Mouse (Mus musculus) MEL (cell line): ENCODE data around the gene Naga. TPM values are rescaled to one million over a fixed set of nuclear protein-coding genes. Genes with fewer than 3 reads are reported as not detected.

Source experiments
- DNase-seq: peaks from one replicate; pipeline ENCODE4 v3.0.0; 2011; ENCODE audit warnings: low read depth, low spot score
- H3K27ac ChIP-seq: 2 replicates; pipeline ENCODE4 v1.5.1; 2012; ENCODE audit warnings: low read depth, mild to moderate bottlenecking, control low read depth, low read length, moderate library complexity; ENCODE audit not compliant: control insufficient read depth
- H3K27me3 ChIP-seq, 2 experiments: fragments of 150-350 bp in 1 of 2; sonication (generic) in 1 of 2; 2 replicates each; pipeline ENCODE4 v1.6.1; 2012; ENCODE audit warnings: low read length in 2 of 2, mild to moderate bottlenecking in 2 of 2, improper control_type of control experiment in 1 of 2, moderate library complexity in 1 of 2; ENCODE audit not compliant: insufficient read depth in 2 of 2, control insufficient read depth in 1 of 2
- H3K36me3 ChIP-seq, 2 experiments: 2 replicates each; pipeline ENCODE4 v1.6.1; 2012 to 2014; ENCODE audit warnings: low read length in 2 of 2, improper control_type of control experiment in 1 of 2, inconsistent platforms in 1 of 2, mild to moderate bottlenecking in 1 of 2; ENCODE audit not compliant: insufficient read depth in 2 of 2, control insufficient read depth in 1 of 2
- H3K4me1 ChIP-seq, 2 experiments: fragments of 150-350 bp in 1 of 2; sonication (generic) in 1 of 2; 2 replicates each; pipeline ENCODE4 v1.6.1; 2012; ENCODE audit warnings: low read length in 2 of 2, improper control_type of control experiment in 1 of 2, mild to moderate bottlenecking in 1 of 2; ENCODE audit not compliant: insufficient read depth in 2 of 2, control insufficient read depth in 1 of 2
- H3K4me3 ChIP-seq, 2 experiments: fragments of 150-350 bp in 1 of 2; sonication (generic) in 1 of 2; 2 replicates each; pipeline ENCODE4 v1.5.1; 2012; ENCODE audit warnings: low read depth in 2 of 2, low read length in 2 of 2, mild to moderate bottlenecking in 2 of 2, moderate library complexity in 2 of 2, control low read depth in 1 of 2, improper control_type of control experiment in 1 of 2; ENCODE audit not compliant: control insufficient read depth in 1 of 2, insufficient read depth in 1 of 2
- H3K79me2 ChIP-seq: 2 replicates; pipeline ENCODE4 v1.6.1; 2012; ENCODE audit warnings: mild to moderate bottlenecking, low read length, moderate library complexity; ENCODE audit not compliant: control insufficient read depth, poor library complexity, insufficient read depth
- H3K9ac ChIP-seq: 2 replicates; pipeline ENCODE4 v1.6.1; 2012; ENCODE audit warnings: low read depth, mild to moderate bottlenecking, control low read depth, low read length, moderate library complexity; ENCODE audit not compliant: control insufficient read depth, poor library complexity, severe bottlenecking
- H3K9me3 ChIP-seq: fragments of 150-350 bp; sonication (generic); replicated peaks from 2 replicates; pipeline ENCODE4 v1.6.1; 2012; ENCODE audit warnings: mild to moderate bottlenecking, low read length, improper control_type of control experiment, moderate library complexity; ENCODE audit not compliant: insufficient read depth
- BHLHE40 ChIP-seq: IDR thresholded peaks from 2 replicates; pipeline ENCODE4 v1.6.1; 2012; ENCODE audit warnings: low read depth, mild to moderate bottlenecking, inconsistent platforms, low read length, improper control_type of control experiment, borderline replicate concordance
- CHD1 ChIP-seq: IDR thresholded peaks from 2 replicates; pipeline ENCODE4 v1.6.1; 2012; ENCODE audit warnings: low read depth, mild to moderate bottlenecking, inconsistent platforms, low read length, improper control_type of control experiment
- CHD2 ChIP-seq: IDR thresholded peaks from 2 replicates; pipeline ENCODE4 v1.6.1; 2011; ENCODE audit warnings: low read length, improper control_type of control experiment
- CTCF ChIP-seq, 3 experiments: IDR thresholded peaks in 2 of 3; conservative IDR thresholded peaks in 1 of 3; 2 replicates each; pipeline ENCODE4 v1.5.1; 2011 to 2012; ENCODE audit warnings: low read length in 3 of 3, low read depth in 2 of 3, mild to moderate bottlenecking in 2 of 3, improper control_type of control experiment in 1 of 3, inconsistent platforms in 1 of 3, mixed read lengths in 1 of 3, moderate library complexity in 1 of 3; ENCODE audit not compliant: control insufficient read depth in 1 of 3, insufficient read depth in 1 of 3, poor library complexity in 1 of 3, severe bottlenecking in 1 of 3
- E2F4 ChIP-seq: IDR thresholded peaks from 2 replicates; pipeline ENCODE4 v1.6.1; 2011; ENCODE audit warnings: low read depth, low read length, improper control_type of control experiment, borderline replicate concordance
- ELF1 ChIP-seq: IDR thresholded peaks from 2 replicates; pipeline ENCODE4 v1.6.1; 2014; ENCODE audit warnings: low read depth, mild to moderate bottlenecking, inconsistent platforms, low read length, improper control_type of control experiment, moderate library complexity
- EP300 ChIP-seq, 2 experiments: IDR thresholded peaks; 2 replicates each; pipeline ENCODE4 v1.6.1; 2011; ENCODE audit warnings: improper control_type of control experiment in 2 of 2, low read length in 2 of 2, low read depth in 1 of 2, mild to moderate bottlenecking in 1 of 2
- ETS1 ChIP-seq: IDR thresholded peaks from 2 replicates; pipeline ENCODE4 v1.6.1; 2012; ENCODE audit warnings: low read depth, mild to moderate bottlenecking, inconsistent platforms, low read length, improper control_type of control experiment, moderate library complexity
- GABPA ChIP-seq: IDR thresholded peaks from 2 replicates; pipeline ENCODE4 v1.6.1; 2012; ENCODE audit warnings: low read depth, mild to moderate bottlenecking, inconsistent platforms, low read length, improper control_type of control experiment, moderate library complexity
- GATA1 ChIP-seq: IDR thresholded peaks from 2 replicates; pipeline ENCODE4 v1.6.1; 2011; ENCODE audit warnings: low read depth, low read length, improper control_type of control experiment
- HCFC1 ChIP-seq: IDR thresholded peaks from 2 replicates; pipeline ENCODE4 v1.6.1; 2012; ENCODE audit warnings: low read depth, mild to moderate bottlenecking, inconsistent platforms, low read length, improper control_type of control experiment, moderate library complexity
- JUND ChIP-seq: IDR thresholded peaks from 2 replicates; pipeline ENCODE4 v1.6.1; 2011; ENCODE audit warnings: low read depth, mild to moderate bottlenecking, improper control_type of control experiment, low read length
- KAT2A ChIP-seq: conservative IDR thresholded peaks from 2 replicates; pipeline ENCODE4 v1.6.1; 2012; ENCODE audit warnings: low read depth, low read length, improper control_type of control experiment, inconsistent platforms
- MAX ChIP-seq: IDR thresholded peaks from 2 replicates; pipeline ENCODE4 v1.6.1; 2011; ENCODE audit warnings: low read length, improper control_type of control experiment
- MAZ ChIP-seq: IDR thresholded peaks from 2 replicates; pipeline ENCODE4 v1.6.1; 2012; ENCODE audit warnings: low read depth, mild to moderate bottlenecking, inconsistent platforms, low read length, improper control_type of control experiment
- MEF2A ChIP-seq: IDR thresholded peaks from 2 replicates; pipeline ENCODE4 v1.6.1; 2014; ENCODE audit warnings: low read depth, mild to moderate bottlenecking, inconsistent platforms, low read length, improper control_type of control experiment; ENCODE audit not compliant: poor library complexity, insufficient replicate concordance, severe bottlenecking; ENCODE audit errors: extremely low read depth
- MXI1 ChIP-seq: IDR thresholded peaks from 2 replicates; pipeline ENCODE4 v1.6.1; 2011; ENCODE audit warnings: mild to moderate bottlenecking, low read depth, low read length, improper control_type of control experiment
- MYB ChIP-seq: IDR thresholded peaks from 2 replicates; pipeline ENCODE4 v1.6.1; 2011; ENCODE audit warnings: mild to moderate bottlenecking, low read depth, low read length, improper control_type of control experiment
- MYC ChIP-seq: IDR thresholded peaks from 2 replicates; pipeline ENCODE4 v1.6.1; 2011; ENCODE audit warnings: low read depth, mild to moderate bottlenecking, low read length, improper control_type of control experiment, moderate library complexity
- NELFE ChIP-seq: IDR thresholded peaks from 2 replicates; pipeline ENCODE4 v1.6.1; 2011; ENCODE audit warnings: low read depth, low read length, improper control_type of control experiment
- NRF1 ChIP-seq: IDR thresholded peaks from 2 replicates; pipeline ENCODE4 v1.6.1; 2014; ENCODE audit warnings: low read depth, mild to moderate bottlenecking, inconsistent platforms, low read length, improper control_type of control experiment, moderate library complexity; ENCODE audit not compliant: poor library complexity, insufficient read depth, severe bottlenecking
- POLR2A ChIP-seq, 2 experiments: IDR thresholded peaks; 2 replicates each; pipeline ENCODE4 v1.6.1; 2011 to 2012; ENCODE audit warnings: low read length in 2 of 2, mild to moderate bottlenecking in 2 of 2, control low read depth in 1 of 2, improper control_type of control experiment in 1 of 2, low read depth in 1 of 2, moderate library complexity in 1 of 2; ENCODE audit not compliant: control insufficient read depth in 1 of 2, insufficient read depth in 1 of 2, poor library complexity in 1 of 2
- POLR2AphosphoS2 ChIP-seq: IDR thresholded peaks from 2 replicates; pipeline ENCODE4 v1.6.1; 2011; ENCODE audit warnings: low read length, improper control_type of control experiment
- POLR2AphosphoS5 ChIP-seq: IDR thresholded peaks from 2 replicates; pipeline ENCODE4 v1.6.1; 2012; ENCODE audit warnings: low read depth, borderline replicate concordance, mild to moderate bottlenecking, inconsistent platforms, low read length, moderate library complexity, mixed read lengths
- RAD21 ChIP-seq: IDR thresholded peaks from 2 replicates; pipeline ENCODE4 v1.6.1; 2011; ENCODE audit warnings: mild to moderate bottlenecking, low read depth, low read length, improper control_type of control experiment
- RCOR1 ChIP-seq: IDR thresholded peaks from 2 replicates; pipeline ENCODE4 v1.6.1; 2012; ENCODE audit warnings: low read depth, mild to moderate bottlenecking, inconsistent platforms, low read length, improper control_type of control experiment
- SIN3A ChIP-seq: IDR thresholded peaks from 2 replicates; pipeline ENCODE4 v1.6.1; 2012; ENCODE audit warnings: low read length, improper control_type of control experiment, inconsistent platforms
- SMC3 ChIP-seq: IDR thresholded peaks from 2 replicates; pipeline ENCODE4 v1.6.1; 2011; ENCODE audit warnings: low read depth, low read length, improper control_type of control experiment
- TAL1 ChIP-seq: IDR thresholded peaks from 2 replicates; pipeline ENCODE4 v1.6.1; 2012; ENCODE audit warnings: mild to moderate bottlenecking, inconsistent platforms, low read length, moderate library complexity, mixed read lengths
- TBP ChIP-seq: IDR thresholded peaks from 2 replicates; pipeline ENCODE4 v1.8.0; 2011; ENCODE audit warnings: low read depth, low read length, improper control_type of control experiment
- TCF12 ChIP-seq: IDR thresholded peaks from 2 replicates; pipeline ENCODE4 v1.6.1; 2014; ENCODE audit warnings: low read depth, mild to moderate bottlenecking, inconsistent platforms, low read length, improper control_type of control experiment, moderate library complexity
- UBTF ChIP-seq: IDR thresholded peaks from 2 replicates; pipeline ENCODE4 v1.6.1; 2012; ENCODE audit warnings: low read depth, mild to moderate bottlenecking, inconsistent platforms, low read length, improper control_type of control experiment, moderate library complexity, borderline replicate concordance; ENCODE audit not compliant: insufficient read depth
- USF1 ChIP-seq: IDR thresholded peaks from 2 replicates; pipeline ENCODE4 v1.6.1; 2014; ENCODE audit warnings: low read depth, mild to moderate bottlenecking, inconsistent platforms, low read length, improper control_type of control experiment, moderate library complexity
- USF2 ChIP-seq, 2 experiments: IDR thresholded peaks; 2 replicates each; pipeline ENCODE4 v1.6.1; 2011 to 2012; ENCODE audit warnings: improper control_type of control experiment in 2 of 2, low read length in 2 of 2, borderline replicate concordance in 1 of 2, inconsistent platforms in 1 of 2, low read depth in 1 of 2, mild to moderate bottlenecking in 1 of 2; ENCODE audit not compliant: insufficient read depth in 1 of 2
- ZC3H11A ChIP-seq: IDR thresholded peaks from 2 replicates; pipeline ENCODE4 v1.6.1; 2012; ENCODE audit warnings: low read depth, mild to moderate bottlenecking, inconsistent platforms, low read length, improper control_type of control experiment
- ZKSCAN1 ChIP-seq: IDR thresholded peaks from 2 replicates; pipeline ENCODE4 v1.6.1; 2012; ENCODE audit warnings: low read depth, mild to moderate bottlenecking, inconsistent platforms, low read length, improper control_type of control experiment, moderate library complexity
- ZMIZ1 ChIP-seq: IDR thresholded peaks from 2 replicates; pipeline ENCODE4 v1.6.1; 2012; ENCODE audit warnings: low read depth, mild to moderate bottlenecking, inconsistent platforms, low read length, improper control_type of control experiment, moderate library complexity
- ZNF384 ChIP-seq: IDR thresholded peaks from 2 replicates; pipeline ENCODE4 v1.6.1; 2012; ENCODE audit warnings: low read depth, mild to moderate bottlenecking, inconsistent platforms, low read length, improper control_type of control experiment
- polyA plus RNA-seq, 2 experiments: library from polyadenylated mRNA; stranded (reverse) in 1 of 2; unstranded in 1 of 2; fragments of >175 nt in 1 of 2; fragments of >200 nt in 1 of 2; gene quantifications; 2 replicates each; pipeline versions ENCODE4 v1.2.1 to v1.2.4; 2012; ENCODE audit warnings: low replicate concordance in 2 of 2, low read depth in 1 of 2; ENCODE audit not compliant: insufficient read length in 2 of 2, insufficient read depth in 1 of 2, missing spikeins in 1 of 2
- total RNA-seq: library from RNA; depleted of rRNA; stranded (reverse); fragments of 300-350 nt; gene quantifications from 2 replicates; pipeline ENCODE4 v1.2.3, GENCODE M21; 2012

Naga gene
- total and polyA plus RNA-seq, 3 experiments = 26.4 to 59.5 TPM; not detected in 1

GRCm38 (mm10) chr15:82294059-82294458 lies 44.7 kb downstream of the Naga start:
- no peaks in the 10 kb centered on the region for H3K4me1 ChIP-seq
- H3K4me3 ChIP-seq = no peak overlapping the region
- no peaks in the 10 kb centered on the region for H3K79me2 ChIP-seq
- no peak overlapping the region for H3K9ac ChIP-seq
- no peak overlapping the region for H3K27ac ChIP-seq
- H3K36me3 ChIP-seq = no peaks in the 10 kb centered on the region
- no peaks in the 10 kb centered on the region for H3K9me3 ChIP-seq
- peak; percentile 21 for DNase-seq
- peaks cover 5 to 6% of the 10 kb centered on the region in 2 experiments for H3K27me3 ChIP-seq
- TF ChIP-seq MAX = no peak
- no peak for TF ChIP-seq E2F4
- no peak for TF ChIP-seq GABPA
- TF ChIP-seq ETS1 = no peak
- TF ChIP-seq MYC = no peak
- no peak for TF ChIP-seq MYB
- TF ChIP-seq USF1 = no peak
- no peak for TF ChIP-seq POLR2AphosphoS2
- no peak for TF ChIP-seq POLR2A (IDR thresholded peaks at IDR 0.05; ENCODE audit: control insufficient read depth in 1 of 2, insufficient read depth in 1 of 2, low read depth in 1 of 2, low read length in 2 of 2, poor library complexity in 1 of 2)
- peak; percentile 65 for TF ChIP-seq SMC3
- no peak for TF ChIP-seq TBP
- TF ChIP-seq CTCF (IDR thresholded peaks at IDR 0.05 in 2 of 3, conservative IDR thresholded peaks at IDR 0.05 in 1 of 3; ENCODE audit: control insufficient read depth in 1 of 3, insufficient read depth in 1 of 3, low read depth in 2 of 3, low read length in 3 of 3, poor library complexity in 1 of 3, severe bottlenecking in 1 of 3) = peak; percentile 37 to 66 (median 50)
- TF ChIP-seq MAZ = 0 out of 2 replicates have a peak, but pooled peaks have one; percentile 29
- TF ChIP-seq ZC3H11A = peak; percentile 63
- peak; percentile 32; the same call in 1 of the 2 replicates for TF ChIP-seq BHLHE40
- TF ChIP-seq ELF1 = no peak
- no peak for TF ChIP-seq TAL1
- no peak for TF ChIP-seq TCF12
- no peak for TF ChIP-seq USF2 (IDR thresholded peaks at IDR 0.05; ENCODE audit: borderline replicate concordance in 1 of 2, insufficient read depth in 1 of 2, low read depth in 1 of 2, low read length in 2 of 2)
- TF ChIP-seq SIN3A = no peak
- TF ChIP-seq CHD2 = peak; percentile 53; the same call in 1 of the 2 replicates
- TF ChIP-seq ZMIZ1 = no peak
- TF ChIP-seq RAD21 = peak; percentile 77
- TF ChIP-seq CHD1 = no peak
- TF ChIP-seq GATA1 = no peak
- no peak for TF ChIP-seq HCFC1
- TF ChIP-seq MEF2A = no peak
- no peak for TF ChIP-seq MXI1
- TF ChIP-seq UBTF = no peak
- no peak for TF ChIP-seq NELFE
- TF ChIP-seq ZNF384 = no peak
- TF ChIP-seq RCOR1 = no peak
- no peak for TF ChIP-seq POLR2AphosphoS5
- TF ChIP-seq ZKSCAN1 = no peak
- TF ChIP-seq JUND = no peak
- TF ChIP-seq KAT2A = no peak
- no peak for TF ChIP-seq NRF1
- TF ChIP-seq EP300 (IDR thresholded peaks at IDR 0.05; ENCODE audit: low read depth in 1 of 2, low read length in 2 of 2) = no peak
